Mouse (Mus musculus) neural tube, embryonic 12.5 days (tissue): ENCODE data around the gene Slc9b2. TPM values are rescaled to one million over a fixed set of nuclear protein-coding genes. Genes with fewer than 3 reads are reported as not detected.

Experiments used
- ATAC-seq: fragments of 200-750 bp; cut with Nextera tagmentation; 2 replicates; pipeline ENCODE4 v1.8.0; 2017; ENCODE audit warnings: low read depth, mild to moderate bottlenecking, moderate TSS enrichment, moderate library complexity; ENCODE audit not compliant: low FRiP score
- H3K27ac ChIP-seq: fragments of 300-500 bp; sonication (generic); 2 replicates; pipeline ENCODE4 v1.5.1; 2016
- H3K27me3 ChIP-seq: fragments of 300-500 bp; sonication (generic); replicated peaks from 2 replicates; pipeline ENCODE4 v1.6.1; 2016; ENCODE audit warnings: mild to moderate bottlenecking
- H3K36me3 ChIP-seq: fragments of 300-500 bp; sonication (generic); 2 replicates; pipeline ENCODE4 v1.6.1; 2016; ENCODE audit warnings: mild to moderate bottlenecking
- H3K4me1 ChIP-seq: fragments of 300-500 bp; sonication (generic); 2 replicates; pipeline ENCODE4 v1.6.1; 2016
- H3K4me2 ChIP-seq: fragments of 300-500 bp; sonication (generic); replicated peaks from 2 replicates; pipeline ENCODE4 v1.6.1; 2016; ENCODE audit warnings: mild to moderate bottlenecking
- H3K4me3 ChIP-seq: fragments of 300-500 bp; sonication (generic); 2 replicates; pipeline ENCODE4 v1.5.1; 2016
- H3K9ac ChIP-seq: fragments of 300-500 bp; sonication (generic); 2 replicates; pipeline ENCODE4 v1.6.1; 2016; ENCODE audit warnings: mild to moderate bottlenecking
- H3K9me3 ChIP-seq: fragments of 300-500 bp; sonication (generic); 2 replicates; pipeline ENCODE4 v1.6.1; 2016; ENCODE audit warnings: mild to moderate bottlenecking
- WGBS: fragments of 180-500 bp; shearing (Covaris S2); methylation state at CpG from one replicate; pipeline ENCODE4 v1.1.7; 2016; 5-methylcytosine and 5-hydroxymethylcytosine counted together
- polyA plus RNA-seq: library from polyadenylated mRNA; unstranded; fragments of >200 nt; fragmentation: Nextera tagmentation; extraction: Ambion mirVana; gene quantifications from 2 replicates; pipeline ENCODE4 v1.2.1, GENCODE M21; 2016

The Slc9b2 gene
- polyA plus RNA-seq, 1 experiment from 2014 or later = 1.3 TPM

DNA sequence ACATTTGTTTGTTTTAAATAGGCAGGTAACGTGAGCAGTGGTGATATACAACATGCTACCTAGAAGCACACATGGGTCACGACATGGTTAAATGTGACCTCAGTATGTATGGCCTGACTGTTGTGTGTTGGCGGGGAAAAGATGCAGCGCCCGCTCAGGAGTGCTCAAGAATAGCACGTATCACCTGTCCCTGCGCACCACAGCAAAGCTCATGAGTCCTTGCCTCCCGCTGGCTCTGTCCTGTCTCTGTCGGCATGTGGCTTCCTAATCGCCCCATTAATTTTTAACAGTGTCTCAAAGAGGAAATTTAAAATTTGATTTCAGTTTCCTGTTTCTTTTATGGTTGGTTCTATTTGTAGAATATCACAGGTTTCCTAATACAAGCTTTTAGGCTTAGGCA, 69.9 kb downstream of the Slc9b2 start:
- H3K27me3 ChIP-seq = no peaks in the 10 kb centered on the region
- no peaks in the 10 kb centered on the region for H3K9me3 ChIP-seq
- no peaks in the 10 kb centered on the region for H3K36me3 ChIP-seq
- WGBS = 82% methylated on average over 10 of the region's 10 CpGs
- H3K27ac ChIP-seq = no peak overlapping the region
- no peak overlapping the region for H3K4me3 ChIP-seq
- no peak for ATAC-seq
- H3K4me1 ChIP-seq = no peaks in the 10 kb centered on the region
- no peak overlapping the region for H3K9ac ChIP-seq
- H3K4me2 ChIP-seq = no peak overlapping the region

DNA sequence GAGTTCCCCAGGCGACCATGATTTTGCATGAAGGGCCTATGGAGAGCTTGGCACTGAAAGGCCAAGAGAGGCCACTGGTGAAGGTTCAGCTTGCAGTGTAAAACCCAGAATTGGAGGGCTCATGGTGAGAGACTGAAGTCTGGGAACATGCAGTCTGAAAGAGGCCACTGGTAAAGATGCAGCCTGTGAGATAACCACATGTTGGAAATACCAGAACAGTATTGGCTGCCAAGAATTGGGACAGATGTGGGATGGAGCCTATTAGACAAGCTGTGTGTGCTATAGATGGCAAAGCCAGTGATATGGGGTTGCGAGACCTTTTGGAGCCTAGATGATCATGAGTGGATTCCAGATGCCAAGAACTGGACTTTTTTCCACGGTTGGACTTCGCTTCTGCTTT, 72.4 kb downstream of the Slc9b2 start:
- no peak overlapping the region for H3K9ac ChIP-seq
- no peak overlapping the region for H3K4me3 ChIP-seq
- WGBS = 92% methylated on average over 4 of the region's 4 CpGs
- H3K27me3 ChIP-seq = no peaks in the 10 kb centered on the region
- ATAC-seq = no peak
- no peaks in the 10 kb centered on the region for H3K36me3 ChIP-seq
- no peak overlapping the region for H3K27ac ChIP-seq
- no peaks in the 10 kb centered on the region for H3K9me3 ChIP-seq
- H3K4me1 ChIP-seq = no peaks in the 10 kb centered on the region
- H3K4me2 ChIP-seq = no peak overlapping the region

- no peak overlapping the region for H3K27ac ChIP-seq
- H3K36me3 ChIP-seq = no peaks in the 10 kb centered on the region
- H3K4me1 ChIP-seq = no peaks in the 10 kb centered on the region
- no peak overlapping the region for H3K4me3 ChIP-seq
- WGBS = 84% methylated on average over 6 of the region's 6 CpGs
- H3K27me3 ChIP-seq = no peaks in the 10 kb centered on the region
- H3K4me2 ChIP-seq = no peak overlapping the region
- H3K9ac ChIP-seq = no peak overlapping the region
- ATAC-seq = no peak
- H3K9me3 ChIP-seq = no peaks in the 10 kb centered on the region
Observed at GRCm38 (mm10) chr3:135393186-135393585, 85.7 kb downstream of the Slc9b2 start.

Other genes starting within 250 kb of the Slc9b2 start
- 20.2 and 21.0 TPM in 2 replicates for gene Cenpe, start 95.2 kb upstream of the Slc9b2 start, polyA plus RNA-seq
- 4.0 and 4.2 TPM in 2 replicates for gene Bdh2, start 26.5 kb upstream of the Slc9b2 start, polyA plus RNA-seq
- gene Slc9b1, start 40.3 kb downstream of the Slc9b2 start, polyA plus RNA-seq = not detected in 2 replicates
- gene Cisd2, start 116.2 kb downstream of the Slc9b2 start, polyA plus RNA-seq = 75.6 and 78.2 TPM in 2 replicates
- gene Ube2d3, start 130.4 kb downstream of the Slc9b2 start, polyA plus RNA-seq = 461 and 494 TPM in 2 replicates
- gene Manba, start 177.9 kb downstream of the Slc9b2 start, polyA plus RNA-seq = 4.0 and 5.1 TPM in 2 replicates